Mouse (Mus musculus) liver, embryonic 12.5 days (tissue): Measurements from ENCODE around the gene Mios. TPM values are rescaled to one million over a fixed set of nuclear protein-coding genes. Genes with fewer than 3 reads are reported as not detected.

ENCODE experiments used
- ATAC-seq: fragments of 200-750 bp; cut with Nextera tagmentation; 2 replicates; pipeline ENCODE4 v1.8.0; 2017; ENCODE audit warnings: moderate number of reproducible peaks, mild to moderate bottlenecking, moderate library complexity
- H3K27ac ChIP-seq: fragments of 300-500 bp; sonication (generic); 2 replicates; pipeline ENCODE4 v1.5.1; 2016; ENCODE audit warnings: mild to moderate bottlenecking
- H3K27me3 ChIP-seq: fragments of 300-500 bp; sonication (generic); replicated peaks from 2 replicates; pipeline ENCODE4 v1.6.1; 2016; ENCODE audit warnings: mild to moderate bottlenecking, moderate library complexity
- H3K36me3 ChIP-seq: fragments of 300-500 bp; sonication (generic); 2 replicates; pipeline ENCODE4 v1.6.1; 2016; ENCODE audit warnings: mild to moderate bottlenecking, moderate library complexity
- H3K4me1 ChIP-seq: fragments of 300-500 bp; sonication (generic); 2 replicates; pipeline ENCODE4 v1.6.1; 2016
- H3K4me2 ChIP-seq: fragments of 300-500 bp; sonication (generic); 2 replicates; pipeline ENCODE4 v1.6.1; 2016; ENCODE audit warnings: mild to moderate bottlenecking, moderate library complexity
- H3K4me3 ChIP-seq: fragments of 300-500 bp; sonication (generic); 2 replicates; pipeline ENCODE4 v1.5.1; 2016; ENCODE audit warnings: mild to moderate bottlenecking, moderate library complexity
- H3K9ac ChIP-seq: fragments of 300-500 bp; sonication (generic); 2 replicates; pipeline ENCODE4 v1.6.1; 2016; ENCODE audit warnings: mild to moderate bottlenecking, moderate library complexity
- H3K9me3 ChIP-seq: fragments of 300-500 bp; sonication (generic); replicated peaks from 2 replicates; pipeline ENCODE4 v1.6.1; 2016; ENCODE audit warnings: mild to moderate bottlenecking, moderate library complexity
- WGBS: fragments of 180-500 bp; shearing (Covaris S2); methylation state at CpG from one replicate; pipeline ENCODE4 v1.1.7; 2016; ENCODE audit not compliant: insufficient replicate concordance; 5-methylcytosine and 5-hydroxymethylcytosine counted together
- polyA plus RNA-seq: library from polyadenylated mRNA; unstranded; fragments of >200 nt; fragmentation: Nextera tagmentation; extraction: Ambion mirVana; gene quantifications from 2 replicates; pipeline ENCODE4 v1.2.1, GENCODE M21; 2016

Gene Mios
- polyA plus RNA-seq = 23.3 and 24.4 TPM in 2 replicates

DNA sequence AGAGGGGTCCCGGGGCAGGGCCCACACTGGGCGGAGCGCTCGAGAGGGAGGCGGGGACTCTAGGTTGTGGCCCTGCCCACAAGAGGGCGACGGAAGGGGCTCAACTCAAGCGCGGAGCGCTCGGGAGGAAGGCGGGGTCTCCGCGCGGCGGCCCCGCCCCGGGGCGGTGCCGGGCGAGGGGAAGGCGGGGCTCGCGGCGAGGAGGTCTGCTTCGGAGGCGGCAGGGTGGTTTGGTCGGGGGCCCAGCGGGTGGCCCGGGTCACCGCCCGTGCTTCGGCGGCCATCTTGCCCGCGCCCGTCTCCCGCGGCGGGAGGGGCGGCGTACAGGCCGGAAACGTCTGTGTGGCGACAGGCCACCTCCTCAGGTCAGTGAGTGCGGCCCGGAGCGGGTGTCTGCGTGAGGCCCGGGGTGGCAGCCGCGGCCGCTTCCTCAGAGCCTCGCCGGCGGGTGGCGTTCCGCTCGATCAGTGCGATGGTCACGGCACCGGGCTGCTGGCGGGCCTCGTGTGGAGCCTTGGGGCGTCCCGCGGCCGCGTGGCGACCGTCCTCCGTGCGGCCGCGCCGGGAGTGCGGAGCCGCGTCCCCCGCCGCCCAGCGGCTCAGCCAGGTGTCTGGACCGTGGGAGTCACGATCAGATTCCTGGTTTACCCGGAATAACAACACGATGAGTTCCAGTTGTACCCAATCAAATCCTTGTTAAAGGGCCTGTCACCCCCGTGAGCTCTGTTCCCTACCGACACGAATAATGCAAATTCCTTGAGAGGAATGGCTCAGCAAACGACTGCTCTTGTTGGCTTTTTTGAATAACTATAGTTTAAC, at the start of gene Mios:
Gene Mios, plus strand, starts transcription at position 176 of the 819 bp plus-strand sequence.
- no peaks in the 10 kb centered on the region for H3K27me3 ChIP-seq
- H3K4me2 ChIP-seq = peak within 1 kb of the TSS; percentile 76
- H3K4me3 ChIP-seq = peak within 1 kb of the TSS; percentile 79
- peak; percentile 98 for ATAC-seq
- H3K4me1 ChIP-seq = peaks cover 11% of the 10 kb centered on the region
- peaks cover 19% of the 10 kb centered on the region for H3K36me3 ChIP-seq
- WGBS = 1% methylated on average over 75 of the region's 90 CpGs
- peak within 1 kb of the TSS; percentile 94 for H3K9ac ChIP-seq
- peak within 1 kb of the TSS; percentile 91 for H3K27ac ChIP-seq
- H3K9me3 ChIP-seq = no peaks in the 10 kb centered on the region

DNA sequence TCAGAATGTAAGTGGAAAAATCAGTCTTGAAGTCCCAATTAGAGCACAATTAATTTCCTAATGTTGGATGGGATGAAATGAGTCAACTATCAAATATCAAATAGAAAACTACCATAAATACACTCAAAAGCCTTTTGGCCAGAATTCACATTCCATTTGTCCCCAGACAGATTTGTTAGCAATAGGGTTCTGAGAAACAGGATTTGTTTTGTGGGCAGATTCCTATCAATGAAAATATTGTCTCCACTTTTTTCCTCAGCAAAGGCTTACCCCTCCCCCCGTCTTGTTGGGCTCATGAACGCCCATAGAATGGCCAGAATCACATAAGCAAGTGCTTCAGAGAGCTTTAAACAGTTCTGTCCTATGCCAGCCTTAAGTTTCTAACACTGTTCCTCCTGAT, 49.0 kb upstream of the Mios start:
- H3K27ac ChIP-seq = no peak overlapping the region
- no peak overlapping the region for H3K4me3 ChIP-seq
- H3K4me2 ChIP-seq = no peak overlapping the region
- H3K4me1 ChIP-seq = no peaks in the 10 kb centered on the region
- H3K36me3 ChIP-seq = no peaks in the 10 kb centered on the region
- H3K9me3 ChIP-seq = no peaks in the 10 kb centered on the region
- ATAC-seq = no peak
- H3K27me3 ChIP-seq = no peaks in the 10 kb centered on the region
- no peak overlapping the region for H3K9ac ChIP-seq
- WGBS = 43% methylated on average over 2 of the region's 2 CpGs

DNA sequence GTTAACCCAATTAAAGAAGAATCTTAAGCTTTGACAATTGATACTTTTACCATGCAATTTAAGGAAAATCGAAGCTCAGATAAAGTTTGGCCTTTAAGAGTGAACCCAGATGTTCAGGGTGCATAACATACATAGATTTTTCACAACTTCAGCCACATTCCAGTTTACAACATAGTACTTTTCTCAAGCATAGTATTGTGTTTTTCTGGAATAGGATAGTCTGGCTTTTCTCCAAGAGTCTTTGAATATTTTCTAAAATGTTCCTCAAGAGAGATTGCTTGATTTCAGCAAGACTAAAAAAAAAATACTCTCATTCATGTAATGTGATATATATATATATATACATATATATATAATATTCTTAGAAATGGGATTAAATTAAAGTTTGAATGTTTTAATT, 44.3 kb upstream of the Mios start:
- no peak overlapping the region for H3K4me3 ChIP-seq
- 30% methylated on average over 1 of the region's 1 CpGs for WGBS
- H3K27ac ChIP-seq = no peak overlapping the region
- no peaks in the 10 kb centered on the region for H3K27me3 ChIP-seq
- H3K9ac ChIP-seq = no peak overlapping the region
- H3K9me3 ChIP-seq = no peaks in the 10 kb centered on the region
- no peak overlapping the region for H3K4me2 ChIP-seq
- no peaks in the 10 kb centered on the region for H3K4me1 ChIP-seq
- ATAC-seq = no peak
- no peaks in the 10 kb centered on the region for H3K36me3 ChIP-seq

DNA sequence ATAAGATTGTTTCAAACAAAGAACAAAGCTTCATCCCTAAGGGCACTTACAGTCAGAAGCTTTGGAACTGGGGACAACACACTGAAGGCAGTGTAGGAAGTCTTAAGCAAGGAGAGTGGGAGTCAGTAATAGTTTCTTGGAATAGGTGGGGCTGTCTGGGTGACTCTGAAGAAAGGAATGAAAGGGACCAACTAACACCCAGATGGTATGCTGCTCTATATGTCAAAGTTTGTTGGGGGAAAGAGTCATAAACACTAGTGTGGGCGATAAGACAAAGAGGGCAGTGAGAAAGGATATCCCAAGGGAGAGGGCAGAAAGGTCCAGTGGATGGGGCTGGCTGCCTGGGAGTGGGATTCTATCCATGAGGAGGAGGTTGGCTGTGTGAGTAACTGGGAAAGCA, 36.9 kb upstream of the Mios start:
- ATAC-seq = no peak
- Histone ChIP-seq H3K27ac (no peak overlapping the region), H3K36me3 (no peaks in the 10 kb centered on the region), H3K9ac (no peak overlapping the region), H3K4me2 (no peak overlapping the region), H3K4me3 (no peak overlapping the region), H3K27me3 (no peaks in the 10 kb centered on the region), H3K4me1 (no peaks in the 10 kb centered on the region), H3K9me3 (no peaks in the 10 kb centered on the region)
- WGBS = 31% methylated on average over 1 of the region's 1 CpGs

GRCm38 (mm10) chr6:8174062-8174461, 35.0 kb upstream of the Mios start:
- no peak overlapping the region for H3K4me2 ChIP-seq
- no peaks in the 10 kb centered on the region for H3K36me3 ChIP-seq
- no peak for ATAC-seq
- no peaks in the 10 kb centered on the region for H3K4me1 ChIP-seq
- H3K27ac ChIP-seq = no peak overlapping the region
- H3K9me3 ChIP-seq = no peaks in the 10 kb centered on the region
- H3K27me3 ChIP-seq = no peaks in the 10 kb centered on the region
- 14% methylated on average over 2 of the region's 2 CpGs for WGBS
- H3K4me3 ChIP-seq = no peak overlapping the region
- H3K9ac ChIP-seq = no peak overlapping the region

- H3K4me2 ChIP-seq = no peak overlapping the region
- H3K4me1 ChIP-seq = no peaks in the 10 kb centered on the region
- H3K9ac ChIP-seq = no peak overlapping the region
- no peaks in the 10 kb centered on the region for H3K9me3 ChIP-seq
- no peak overlapping the region for H3K27ac ChIP-seq
- H3K4me3 ChIP-seq = no peak overlapping the region
- no peaks in the 10 kb centered on the region for H3K36me3 ChIP-seq
- H3K27me3 ChIP-seq = no peaks in the 10 kb centered on the region
- 79% methylated on average over 7 of the region's 7 CpGs for WGBS
- no peak for ATAC-seq
These were observed 33.7 kb upstream of the Mios start for GRCm38 (mm10) chr6:8175346-8175745.

- ATAC-seq = no peak
- Histone ChIP-seq H3K9ac (no peak overlapping the region), H3K36me3 (no peaks in the 10 kb centered on the region), H3K27ac (no peak overlapping the region), H3K4me2 (no peak overlapping the region), H3K27me3 (no peaks in the 10 kb centered on the region), H3K4me1 (no peaks in the 10 kb centered on the region), H3K4me3 (no peak overlapping the region), H3K9me3 (no peaks in the 10 kb centered on the region)
- 64% methylated on average over 2 of the region's 2 CpGs for WGBS
These were observed 32.9 kb upstream of the Mios start for GRCm38 (mm10) chr6:8176116-8176515.

DNA sequence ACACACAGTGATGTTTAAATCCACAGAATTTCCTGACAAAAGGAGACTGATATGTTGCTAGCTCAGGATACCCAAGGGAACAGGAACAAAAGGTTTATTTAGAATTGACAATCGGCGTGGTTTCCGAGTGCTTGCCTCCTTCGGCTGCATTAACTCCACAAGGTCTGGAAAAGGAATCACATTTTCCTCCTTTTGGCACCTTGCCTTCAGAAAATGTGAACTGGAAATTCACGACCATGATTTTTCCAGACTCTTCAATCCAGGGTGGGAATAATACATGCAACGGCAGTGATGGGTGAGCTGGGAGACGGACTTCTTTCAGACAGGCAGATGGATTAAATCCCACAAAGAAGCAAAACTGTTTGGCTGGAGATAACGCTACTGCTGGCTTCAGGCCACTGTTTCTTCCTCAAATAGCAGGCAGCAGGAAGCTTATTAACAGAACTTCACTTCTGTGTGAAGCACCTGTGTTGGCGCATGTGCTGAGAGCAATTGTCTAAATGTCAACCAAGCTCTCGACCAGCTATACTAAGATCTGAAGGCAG, 30.6 kb upstream of the Mios start:
- WGBS = 52% methylated on average over 10 of the region's 10 CpGs
- no peaks in the 10 kb centered on the region for H3K4me1 ChIP-seq
- no peaks in the 10 kb centered on the region for H3K27me3 ChIP-seq
- H3K36me3 ChIP-seq = no peaks in the 10 kb centered on the region
- H3K9me3 ChIP-seq = no peaks in the 10 kb centered on the region
- H3K4me2 ChIP-seq = no peak overlapping the region
- H3K4me3 ChIP-seq = no peak overlapping the region
- no peak for ATAC-seq
- no peak overlapping the region for H3K9ac ChIP-seq
- no peak overlapping the region for H3K27ac ChIP-seq

- H3K4me2 ChIP-seq = no peak overlapping the region
- no peaks in the 10 kb centered on the region for H3K9me3 ChIP-seq
- H3K9ac ChIP-seq = no peak overlapping the region
- H3K4me3 ChIP-seq = no peak overlapping the region
- no peaks in the 10 kb centered on the region for H3K27me3 ChIP-seq
- H3K4me1 ChIP-seq = no peaks in the 10 kb centered on the region
- 75% methylated on average over 3 of the region's 3 CpGs for WGBS
- no peak overlapping the region for H3K27ac ChIP-seq
- ATAC-seq = no peak
- H3K36me3 ChIP-seq = no peaks in the 10 kb centered on the region
These were observed 20.3 kb upstream of the Mios start for GRCm38 (mm10) chr6:8188599-8189233.

GRCm38 (mm10) chr6:8189917-8190316, 19.1 kb upstream of the Mios start:
- Histone ChIP-seq H3K4me1 (no peaks in the 10 kb centered on the region), H3K36me3 (no peaks in the 10 kb centered on the region), H3K27me3 (no peaks in the 10 kb centered on the region), H3K9ac (no peak overlapping the region), H3K4me2 (no peak overlapping the region), H3K27ac (no peak overlapping the region), H3K4me3 (no peak overlapping the region), H3K9me3 (no peaks in the 10 kb centered on the region)
- WGBS = 46% methylated on average over 3 of the region's 3 CpGs
- ATAC-seq = no peak

DNA sequence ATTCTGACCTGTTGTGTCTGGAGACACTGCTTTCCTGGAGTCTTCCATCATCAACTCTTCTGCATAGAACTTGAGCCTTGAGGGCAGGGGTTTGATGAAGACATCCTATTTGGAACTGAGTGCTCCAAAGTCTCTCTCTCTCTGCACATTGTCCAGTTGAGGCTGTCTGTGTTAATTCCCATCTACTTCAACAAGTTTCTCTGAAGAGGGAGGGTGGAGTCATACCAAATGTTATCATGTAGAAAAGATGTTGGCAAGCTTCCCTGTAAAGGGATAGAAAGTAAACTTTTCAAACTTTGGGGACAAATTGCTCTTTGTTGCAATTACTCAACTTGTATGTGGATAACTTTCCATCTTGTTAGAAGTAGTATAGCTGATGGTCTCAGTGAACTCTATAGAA, 16.5 kb upstream of the Mios start, which contains the start of gene Col28a1:
Gene Col28a1, minus strand, starts transcription at position 101 of the 400 bp plus-strand sequence.
- 0 out of 2 replicates have a peak, but pooled peaks cover 6% of the 10 kb centered on the region for H3K9me3 ChIP-seq
- no peaks in the 10 kb centered on the region for H3K4me1 ChIP-seq
- H3K27ac ChIP-seq = no peak within 1 kb of the TSS
- H3K4me3 ChIP-seq = no peak within 1 kb of the TSS
- no peaks in the 10 kb centered on the region for H3K27me3 ChIP-seq
- no peak within 1 kb of the TSS for H3K4me2 ChIP-seq
- H3K9ac ChIP-seq = no peak within 1 kb of the TSS
- ATAC-seq = no peak
- no peaks in the 10 kb centered on the region for H3K36me3 ChIP-seq

DNA sequence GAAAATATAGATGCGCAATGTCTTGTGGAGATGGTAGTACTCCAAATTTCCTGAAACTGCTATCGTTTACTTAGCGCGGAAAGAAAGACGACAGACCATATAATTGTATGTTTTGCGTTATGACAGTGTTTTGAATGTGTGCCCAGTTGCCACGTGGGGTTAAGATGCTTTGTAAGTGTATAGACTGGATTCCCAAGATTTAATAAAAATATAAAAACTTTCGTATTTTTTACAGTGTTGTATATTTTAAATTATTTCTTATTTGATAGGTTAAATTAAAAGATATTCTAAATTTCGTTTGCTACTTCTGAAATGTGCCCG, 804 bp downstream of the Mios start:
- Histone ChIP-seq H3K4me1 (peaks cover 11% of the 10 kb centered on the region), H3K27ac (peak overlapping the region; percentile 91), H3K4me3 (peak overlapping the region; percentile 79), H3K36me3 (peaks cover 23% of the 10 kb centered on the region), H3K9ac (peak overlapping the region; percentile 94), H3K9me3 (no peaks in the 10 kb centered on the region), H3K27me3 (no peaks in the 10 kb centered on the region), H3K4me2 (peak overlapping the region; percentile 76)
- 8% methylated on average over 10 of the region's 10 CpGs for WGBS
- ATAC-seq = no peak
